Mouse (Mus musculus) kidney, embryonic 14.5 days (tissue): ENCODE data around the gene Dmpk. TPM values are rescaled to one million over a fixed set of nuclear protein-coding genes. Genes with fewer than 3 reads are reported as not detected.

Source experiments
- ATAC-seq: fragments of 200-750 bp; cut with Nextera tagmentation; 2 replicates; pipeline ENCODE4 v1.8.0; 2017; ENCODE audit warnings: moderate number of reproducible peaks, mild to moderate bottlenecking, moderate TSS enrichment, moderate library complexity; ENCODE audit not compliant: low FRiP score, low TSS enrichment
- H3K27ac ChIP-seq: fragments of 300-500 bp; sonication (generic); 2 replicates; pipeline ENCODE4 v1.5.1; 2014; ENCODE audit warnings: low read depth, mild to moderate bottlenecking, low read length, moderate library complexity, mixed read lengths
- H3K27me3 ChIP-seq: fragments of 300-500 bp; sonication (generic); 2 replicates; pipeline ENCODE4 v1.6.1; 2014; ENCODE audit warnings: mild to moderate bottlenecking, low read length; ENCODE audit not compliant: control insufficient read depth, insufficient read depth
- H3K36me3 ChIP-seq: fragments of 300-500 bp; sonication (generic); 2 replicates; pipeline ENCODE4 v1.6.1; 2014; ENCODE audit warnings: low read length, mixed read lengths; ENCODE audit not compliant: control insufficient read depth, insufficient read depth
- H3K4me1 ChIP-seq: fragments of 300-500 bp; sonication (generic); 2 replicates; pipeline ENCODE4 v1.6.1; 2014; ENCODE audit warnings: low read length, mixed read lengths; ENCODE audit not compliant: control insufficient read depth, insufficient read depth
- H3K4me2 ChIP-seq: fragments of 300-500 bp; sonication (generic); replicated peaks from 2 replicates; pipeline ENCODE4 v1.6.1; 2014; ENCODE audit warnings: low read depth, mild to moderate bottlenecking, low read length
- H3K4me3 ChIP-seq: fragments of 300-500 bp; sonication (generic); 2 replicates; pipeline ENCODE4 v1.5.1; 2014; ENCODE audit warnings: mild to moderate bottlenecking, low read length
- H3K9ac ChIP-seq: fragments of 300-500 bp; sonication (generic); 2 replicates; pipeline ENCODE4 v1.6.1; 2014; ENCODE audit warnings: low read depth, mild to moderate bottlenecking, low read length, moderate library complexity
- H3K9me3 ChIP-seq: fragments of 300-500 bp; sonication (generic); 2 replicates; pipeline ENCODE4 v1.6.1; 2016; ENCODE audit warnings: low read length; ENCODE audit not compliant: control insufficient read depth
- WGBS: fragments of 180-500 bp; shearing (Covaris S2); extraction: QIAGEN DNeasy Blood & Tissue Kit; methylation state at CpG from one replicate; pipeline ENCODE4 v1.1.7; 2014; 5-methylcytosine and 5-hydroxymethylcytosine counted together
- polyA plus RNA-seq: library from polyadenylated mRNA; unstranded; fragments of >200 nt; fragmentation: Nextera tagmentation; extraction: Ambion mirVana; gene quantifications from 2 replicates; pipeline ENCODE4 v1.2.1, GENCODE M21; 2014

Gene Dmpk
- polyA plus RNA-seq, 1 experiment from 2014 or later: 12.1 TPM

- no peaks in the 10 kb centered on the region for H3K27me3 ChIP-seq
- no peak overlapping the region for H3K9ac ChIP-seq
- H3K27ac ChIP-seq: no peak overlapping the region
- no peak for ATAC-seq
- H3K36me3 ChIP-seq: peaks cover 10% of the 10 kb centered on the region
- H3K4me1 ChIP-seq: peaks cover 22% of the 10 kb centered on the region
- H3K4me3 ChIP-seq: no peak overlapping the region
- H3K9me3 ChIP-seq: no peaks in the 10 kb centered on the region
- H3K4me2 ChIP-seq: no peak overlapping the region
These were observed 14.2 kb downstream of the Dmpk start for GRCm38 (mm10) chr7:19097863-19098262.

DNA sequence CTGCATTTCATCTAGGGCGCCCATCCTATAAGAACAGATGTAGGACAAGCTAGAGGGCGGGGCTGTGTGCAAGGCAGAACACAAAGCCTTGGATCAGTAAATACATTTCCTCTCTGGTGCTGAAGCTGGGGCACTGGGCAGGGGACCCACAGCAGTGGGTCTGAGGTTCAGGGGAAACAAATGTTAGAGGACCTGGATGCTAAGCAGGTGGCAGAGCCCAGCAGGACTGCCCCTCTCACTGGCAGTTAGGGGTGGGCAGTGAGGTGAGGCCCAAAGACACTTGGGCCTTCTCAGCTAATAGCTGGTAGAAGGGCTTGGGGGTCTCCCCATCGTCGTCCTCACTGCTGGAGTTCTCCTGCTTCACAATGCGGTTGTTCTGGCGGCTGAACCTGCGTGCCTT lies 15.2 kb downstream of the Dmpk start:
- WGBS: 74% methylated on average over 7 of the region's 7 CpGs
- H3K9ac ChIP-seq: no peak overlapping the region
- no peak overlapping the region for H3K4me2 ChIP-seq
- H3K9me3 ChIP-seq: no peaks in the 10 kb centered on the region
- peaks cover 10% of the 10 kb centered on the region for H3K36me3 ChIP-seq
- no peak overlapping the region for H3K4me3 ChIP-seq
- no peaks in the 10 kb centered on the region for H3K27me3 ChIP-seq
- no peak overlapping the region for H3K27ac ChIP-seq
- ATAC-seq: no peak
- peaks cover 18% of the 10 kb centered on the region for H3K4me1 ChIP-seq

- Histone ChIP-seq H3K27ac (no peak overlapping the region), H3K36me3 (peaks cover 10% of the 10 kb centered on the region), H3K9ac (no peak overlapping the region), H3K4me2 (no peak overlapping the region), H3K27me3 (no peaks in the 10 kb centered on the region), H3K4me3 (no peak overlapping the region), H3K9me3 (no peaks in the 10 kb centered on the region), H3K4me1 (peaks cover 18% of the 10 kb centered on the region)
- no peak for ATAC-seq
- WGBS: 73% methylated on average over 1 of the region's 1 CpGs
These were observed 16.6 kb downstream of the Dmpk start for GRCm38 (mm10) chr7:19100290-19100689.

- H3K4me1 ChIP-seq: no peaks in the 10 kb centered on the region
- H3K4me3 ChIP-seq: no peak overlapping the region
- no peaks in the 10 kb centered on the region for H3K27me3 ChIP-seq
- no peaks in the 10 kb centered on the region for H3K36me3 ChIP-seq
- ATAC-seq: no peak
- H3K9ac ChIP-seq: no peak overlapping the region
- H3K9me3 ChIP-seq: no peaks in the 10 kb centered on the region
- no peak overlapping the region for H3K4me2 ChIP-seq
- H3K27ac ChIP-seq: no peak overlapping the region
These were observed 20.1 kb downstream of the Dmpk start for GRCm38 (mm10) chr7:19103741-19104140.

DNA sequence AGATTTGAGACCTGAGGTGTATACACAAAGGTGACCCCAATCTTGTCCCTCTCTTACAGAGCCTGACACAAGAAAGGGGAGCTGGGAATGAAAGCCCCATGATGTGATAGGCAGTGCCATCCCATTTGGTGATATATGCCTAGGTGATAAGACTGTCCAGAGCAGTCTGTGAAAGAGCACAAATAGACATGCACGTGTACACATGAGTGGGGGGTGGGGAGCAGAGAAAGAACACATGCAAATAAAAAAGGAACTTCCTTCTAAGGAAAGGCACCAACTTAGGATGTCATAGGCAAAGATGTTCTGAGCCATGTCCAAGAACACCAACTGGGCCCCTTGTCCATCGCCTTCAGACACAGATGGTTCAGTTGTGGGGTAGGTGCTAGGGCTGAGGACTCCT lies 20.8 kb downstream of the Dmpk start:
- H3K4me2 ChIP-seq: no peak overlapping the region
- no peak for ATAC-seq
- no peak overlapping the region for H3K27ac ChIP-seq

DNA sequence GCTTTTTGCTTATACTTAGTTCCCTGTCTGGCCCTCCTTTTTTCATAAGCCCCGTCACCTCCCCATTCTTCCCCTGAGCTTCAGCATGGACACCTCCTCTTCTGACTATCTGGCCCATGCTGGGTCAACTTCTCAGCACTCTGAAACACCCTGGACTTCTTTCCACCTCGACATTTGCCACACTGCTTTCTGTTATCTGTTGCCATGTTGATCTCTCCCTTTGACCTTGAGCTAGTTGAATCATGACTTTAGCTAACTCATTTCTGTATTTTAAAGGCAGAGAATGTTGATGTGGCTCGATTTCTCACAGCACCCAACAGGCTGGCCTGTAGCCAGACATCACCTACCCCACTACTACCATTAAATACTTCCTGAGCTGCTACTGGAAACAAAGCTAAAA lies 23.8 kb downstream of the Dmpk start:
- no peak for ATAC-seq
- Histone ChIP-seq H3K9ac (no peak overlapping the region), H3K27me3 (no peaks in the 10 kb centered on the region), H3K36me3 (no peaks in the 10 kb centered on the region), H3K4me3 (no peak overlapping the region), H3K4me1 (no peaks in the 10 kb centered on the region), H3K4me2 (no peak overlapping the region), H3K9me3 (no peaks in the 10 kb centered on the region), H3K27ac (no peak overlapping the region)
- 62% methylated on average over 3 of the region's 3 CpGs for WGBS

More for the DNA sequence above, 20.8 kb downstream of the Dmpk start:
- Histone ChIP-seq H3K36me3 (no peaks in the 10 kb centered on the region), H3K9ac (no peak overlapping the region), H3K9me3 (no peaks in the 10 kb centered on the region), H3K4me1 (no peaks in the 10 kb centered on the region), H3K4me3 (no peak overlapping the region), H3K27me3 (no peaks in the 10 kb centered on the region)
- 85% methylated on average over 2 of the region's 2 CpGs for WGBS

GRCm38 (mm10) chr7:19109565-19109964 lies 25.9 kb downstream of the Dmpk start:
- no peak overlapping the region for H3K9ac ChIP-seq
- H3K27me3 ChIP-seq: no peaks in the 10 kb centered on the region
- no peak overlapping the region for H3K4me2 ChIP-seq
- no peak for ATAC-seq
- H3K9me3 ChIP-seq: no peaks in the 10 kb centered on the region
- H3K27ac ChIP-seq: no peak overlapping the region
- WGBS: 69% methylated on average over 1 of the region's 1 CpGs
- no peak overlapping the region for H3K4me3 ChIP-seq
- no peaks in the 10 kb centered on the region for H3K4me1 ChIP-seq
- no peaks in the 10 kb centered on the region for H3K36me3 ChIP-seq

DNA sequence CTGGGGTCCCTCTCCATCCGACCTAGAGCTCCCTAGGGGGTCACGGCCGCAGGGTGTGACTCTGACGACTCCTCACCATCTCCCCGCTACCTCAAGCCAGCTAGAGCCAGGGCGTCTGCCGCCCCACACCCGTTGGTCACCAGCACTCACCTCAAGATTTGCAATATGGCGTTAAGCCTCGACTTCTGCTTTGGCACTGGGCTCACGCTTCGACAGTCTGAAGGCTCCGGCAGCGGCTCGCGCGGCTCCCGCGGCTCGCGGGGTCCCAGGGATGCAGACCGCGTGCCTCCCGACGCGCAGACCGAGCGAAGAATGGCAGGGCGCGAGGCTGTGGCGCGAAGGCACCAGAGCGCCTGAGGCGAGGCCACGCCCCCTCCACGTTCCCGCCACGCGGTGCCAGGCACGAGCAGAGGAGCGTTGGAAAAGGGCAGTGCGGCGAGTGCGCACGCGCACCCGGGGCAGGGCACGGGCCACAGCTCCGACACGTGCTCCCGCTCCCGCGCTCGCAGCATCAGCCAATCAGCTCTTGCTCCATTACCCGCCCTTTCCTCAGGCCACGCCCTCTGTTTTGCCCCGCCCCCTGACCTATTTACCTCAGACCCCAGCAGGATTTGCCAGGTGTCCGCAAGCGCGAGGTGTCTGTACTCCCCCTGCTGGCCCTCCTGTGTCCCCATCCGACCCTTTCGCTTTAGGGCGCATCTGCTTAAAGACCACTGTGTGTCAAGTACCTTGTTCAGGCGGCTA lies 34.6 kb downstream of the Dmpk start, which contains the start of gene Gm4969:
Gene Gm4969, minus strand, starts transcription at position 341 of the 744 bp plus-strand sequence.
- H3K4me1 ChIP-seq: peaks cover 16% of the 10 kb centered on the region
- H3K9ac ChIP-seq: no peak within 1 kb of the TSS
- peak within 1 kb of the TSS; percentile 24 for H3K4me3 ChIP-seq
- no peak within 1 kb of the TSS for H3K27ac ChIP-seq
- no peaks in the 10 kb centered on the region for H3K27me3 ChIP-seq
- H3K4me2 ChIP-seq: peak within 1 kb of the TSS; percentile 41
- 28% methylated on average over 59 of the region's 64 CpGs for WGBS
- no peaks in the 10 kb centered on the region for H3K36me3 ChIP-seq
- peaks cover 7% of the 10 kb centered on the region for H3K9me3 ChIP-seq
- peak; percentile 36 for ATAC-seq

DNA sequence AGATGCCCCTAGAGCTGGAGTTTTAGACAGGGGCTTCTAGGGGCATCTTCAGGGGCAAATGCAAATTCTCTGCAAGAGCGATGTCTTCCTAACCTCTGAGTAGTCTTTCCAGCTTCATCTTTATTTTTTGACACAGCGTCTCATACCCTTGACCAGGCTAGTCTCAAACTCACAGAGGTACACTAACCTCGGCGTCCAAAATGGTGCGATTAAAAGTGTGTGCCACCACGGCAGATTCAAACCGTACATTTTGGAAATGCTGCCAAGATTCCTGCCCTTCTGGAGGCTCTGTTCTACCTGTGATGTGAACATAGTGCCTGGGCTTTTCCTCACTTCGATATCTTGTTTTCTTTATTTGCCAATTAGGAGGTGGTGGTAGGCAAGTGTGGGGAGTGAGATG lies 35.4 kb downstream of the Dmpk start:
- Histone ChIP-seq H3K9me3 (peaks cover 7% of the 10 kb centered on the region), H3K4me3 (no peak overlapping the region; the same call in 1 of the 2 replicates), H3K27ac (no peak overlapping the region), H3K36me3 (no peaks in the 10 kb centered on the region), H3K4me2 (no peak overlapping the region), H3K4me1 (peaks cover 16% of the 10 kb centered on the region), H3K9ac (no peak overlapping the region), H3K27me3 (no peaks in the 10 kb centered on the region)
- ATAC-seq: peak; percentile 28
- 93% methylated on average over 8 of the region's 8 CpGs for WGBS
